In the genomic region with DNA sequence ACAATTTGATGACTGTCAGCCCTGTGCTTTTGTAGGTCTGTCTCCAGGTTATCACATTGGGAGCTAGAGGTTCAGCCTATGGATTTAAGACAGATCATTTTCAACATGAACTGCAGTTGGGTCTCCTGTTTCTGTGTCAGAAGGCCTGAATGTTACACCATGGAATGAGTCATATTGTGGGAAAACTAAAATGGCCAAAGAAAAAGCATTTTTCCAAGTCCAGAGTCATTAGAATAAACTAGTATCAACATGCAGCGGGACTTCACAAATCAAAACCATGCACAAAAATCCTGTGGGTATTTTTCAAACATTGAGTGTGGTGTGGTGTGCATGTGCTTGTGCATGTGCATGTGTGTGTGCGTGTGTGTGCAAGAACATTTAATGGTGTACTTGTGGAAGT, we compare ENCODE assay signal across 27 mouse cellular contexts.
"Had no signal": no experiment of that assay in that cellular context is flagged by ENCODE, and none has a peak within 500 bp of the region (broad histone marks: within the 10 kb centered on the region; RNA-seq: fewer than 3 reads in every experiment).

No protein-coding gene starts in this region.

- H3K4me3 ChIP-seq: gastrocnemius, adult 2 months; heart, embryonic 10.5 days; heart, embryonic 13.5 days; heart, embryonic 15.5 days; hindbrain, embryonic 13.5 days; hindbrain, embryonic 15.5 days; kidney, embryonic 15.5 days; limb, embryonic 13.5 days; limb, embryonic 15.5 days; liver, embryonic 12.5 days had no signal

- H3K27me3 ChIP-seq: heart, embryonic 13.5 days; heart, embryonic 15.5 days; hindbrain, embryonic 13.5 days; hindbrain, embryonic 15.5 days; kidney, embryonic 15.5 days; limb, embryonic 13.5 days; limb, embryonic 15.5 days; liver, embryonic 12.5 days had no signal

- H3K4me2 ChIP-seq: heart, embryonic 13.5 days; heart, embryonic 15.5 days; hindbrain, embryonic 13.5 days; hindbrain, embryonic 15.5 days; kidney, embryonic 15.5 days; limb, embryonic 13.5 days; limb, embryonic 15.5 days; liver, embryonic 12.5 days had no signal

- DNase-seq: gastrocnemius, adult 2 months; gastrocnemius, postnatal 10 days; gastrocnemius, postnatal 25 days; heart, adult 18-20 months; heart, postnatal 14 days; heart, postnatal 36 days; kidney, adult 11 months; kidney, adult 2 months; kidney, adult 9 months; kidney, postnatal 14 days; kidney, postnatal 36 days; layer of hippocampus, adult 9-11 months; layer of hippocampus, postnatal 36 days; left cerebral cortex, postnatal 4 days had no signal

- H3K4me1 ChIP-seq: heart, embryonic 10.5 days; heart, embryonic 13.5 days; heart, embryonic 15.5 days; hindbrain, embryonic 13.5 days; hindbrain, embryonic 15.5 days; kidney, embryonic 15.5 days; limb, embryonic 15.5 days; liver, embryonic 12.5 days had no signal

- H3K27ac ChIP-seq: gastrocnemius, adult 2 months; heart, embryonic 10.5 days; heart, embryonic 13.5 days; heart, embryonic 15.5 days; hindbrain, embryonic 13.5 days; hindbrain, embryonic 15.5 days; hindbrain, postnatal 0 days; kidney, embryonic 15.5 days; kidney, postnatal 0 days; limb, embryonic 13.5 days; limb, embryonic 15.5 days; liver, embryonic 12.5 days; liver, embryonic 14.5 days had no signal

- H3K36me3 ChIP-seq: heart, embryonic 10.5 days; heart, embryonic 13.5 days; heart, embryonic 15.5 days; hindbrain, embryonic 13.5 days; hindbrain, embryonic 15.5 days; kidney, embryonic 15.5 days; limb, embryonic 13.5 days; limb, embryonic 15.5 days; liver, embryonic 12.5 days had no signal

- ATAC-seq: hindbrain, postnatal 0 days; intestine, embryonic 16.5 days; liver, embryonic 12.5 days had no signal

- H3K9ac ChIP-seq: heart, embryonic 13.5 days; heart, embryonic 15.5 days; hindbrain, embryonic 13.5 days; hindbrain, embryonic 15.5 days; kidney, embryonic 15.5 days; limb, embryonic 13.5 days; limb, embryonic 15.5 days; liver, embryonic 12.5 days; liver, embryonic 14.5 days had no signal

- H3K9me3 ChIP-seq: heart, embryonic 10.5 days; heart, embryonic 13.5 days; heart, embryonic 15.5 days; hindbrain, embryonic 13.5 days; hindbrain, embryonic 15.5 days; kidney, embryonic 15.5 days; limb, embryonic 13.5 days; limb, embryonic 15.5 days; liver, embryonic 12.5 days had no signal
